Mouse (Mus musculus): ENCODE results near the gene Cst9. TPM values are rescaled to one million over a fixed set of nuclear protein-coding genes. Genes with fewer than 3 reads are reported as not detected.

Gene Cst9
- polyA plus RNA-seq (2014; fragmentation: Nextera tagmentation; extraction: Ambion mirVana) = not detected in 2 replicates

- Histone ChIP-seq H3K36me3 (ENCODE audit: control insufficient read depth, insufficient read depth, low read length) (no peaks in the 10 kb centered on the region), H3K4me1 (ENCODE audit: control insufficient read depth, insufficient read depth, low read length) (no peaks in the 10 kb centered on the region), H3K4me2 (replicated peaks; ENCODE audit: low read depth, low read length) (no peak within 1 kb of the TSS), H3K9me3 (ENCODE audit: control insufficient read depth, low read depth, low read length) (no peaks in the 10 kb centered on the region), H3K27ac (ENCODE audit: low read length) (no peak within 1 kb of the TSS), H3K27me3 (ENCODE audit: control insufficient read depth, insufficient read depth, low read length) (no peaks in the 10 kb centered on the region), H3K9ac (replicated peaks; ENCODE audit: low read depth, low read length) (no peak within 1 kb of the TSS), H3K4me3 (ENCODE audit: low read depth, low read length) (no peak within 1 kb of the TSS)
- ATAC-seq (ENCODE audit: insufficient number of reproducible peaks, insufficient read depth, low FRiP score, low read depth) = no peak
- WGBS = 57% methylated on average over 4 of the region's 4 CpGs
Observed at GRCm38 (mm10) chr2:148834912-148835311, at the start of gene Cst9. Gene Cst9 (plus strand): TSS chr2:148835147.

DNA sequence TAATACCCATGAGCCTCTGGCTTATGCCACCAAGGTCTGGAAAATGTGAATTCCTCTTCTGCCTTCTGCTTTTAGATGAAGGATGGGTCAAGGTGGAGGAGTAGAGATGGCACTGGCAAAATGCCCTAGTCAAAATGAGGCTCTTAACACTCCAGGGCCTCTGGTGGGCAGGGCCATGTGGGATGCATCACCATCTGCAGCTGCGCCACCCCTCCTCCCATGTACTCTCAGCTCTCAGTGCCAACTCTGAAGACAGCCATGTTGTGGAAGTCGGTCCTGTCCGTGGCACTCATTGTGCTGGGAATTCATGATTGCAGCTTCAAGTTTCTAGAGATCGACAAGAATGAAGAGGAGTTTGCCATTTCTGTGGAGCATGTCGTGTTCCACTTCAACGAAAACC is 45.8 kb upstream of the Cst9 start, which contains the start of gene Cst12:
Gene Cst12 (plus strand): TSS at position 220 of the 400 bp plus-strand sequence.
- ATAC-seq (ENCODE audit: insufficient number of reproducible peaks, insufficient read depth, low FRiP score, low read depth) = no peak
- no peak within 1 kb of the TSS for H3K4me2 ChIP-seq (replicated peaks; ENCODE audit: low read depth, low read length)
- H3K27me3 ChIP-seq (ENCODE audit: control insufficient read depth, insufficient read depth, low read length) = no peaks in the 10 kb centered on the region
- H3K27ac ChIP-seq (ENCODE audit: low read length) = no peak within 1 kb of the TSS
- H3K9ac ChIP-seq (replicated peaks; ENCODE audit: low read depth, low read length) = no peak within 1 kb of the TSS
- no peaks in the 10 kb centered on the region for H3K9me3 ChIP-seq (ENCODE audit: control insufficient read depth, low read depth, low read length)
- WGBS = 88% methylated on average over 6 of the region's 6 CpGs
- no peaks in the 10 kb centered on the region for H3K36me3 ChIP-seq (ENCODE audit: control insufficient read depth, insufficient read depth, low read length)
- H3K4me3 ChIP-seq (ENCODE audit: low read depth, low read length) = no peak within 1 kb of the TSS
- no peaks in the 10 kb centered on the region for H3K4me1 ChIP-seq (ENCODE audit: control insufficient read depth, insufficient read depth, low read length)

DNA sequence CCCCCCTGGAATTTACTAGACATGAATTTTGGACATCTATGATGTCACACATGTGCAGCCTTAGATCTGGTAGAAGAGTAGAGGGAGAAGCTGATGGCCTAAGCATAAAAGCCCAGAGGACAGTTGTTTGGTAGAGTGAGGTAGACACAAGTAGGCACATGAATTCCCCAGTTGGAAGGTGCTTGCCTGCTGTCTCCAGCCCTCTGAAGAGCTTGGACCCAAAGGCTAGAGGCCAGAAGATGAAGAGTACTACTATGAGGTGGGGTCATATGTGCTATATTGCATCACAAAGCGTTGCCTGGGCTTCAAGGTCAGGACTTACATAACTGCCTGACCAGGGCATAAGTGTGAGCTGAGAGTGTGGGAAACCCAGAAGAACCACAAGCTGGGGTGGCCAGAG is 36.5 kb upstream of the Cst9 start, which contains the start of gene Cst8:
Gene Cst8 (plus strand): TSS at position 301 of the 400 bp plus-strand sequence.
- Histone ChIP-seq H3K4me2 (replicated peaks; ENCODE audit: low read depth, low read length) (no peak within 1 kb of the TSS), H3K9me3 (ENCODE audit: control insufficient read depth, low read depth, low read length) (no peaks in the 10 kb centered on the region), H3K9ac (replicated peaks; ENCODE audit: low read depth, low read length) (no peak within 1 kb of the TSS), H3K27ac (ENCODE audit: low read length) (no peak within 1 kb of the TSS), H3K4me1 (ENCODE audit: control insufficient read depth, insufficient read depth, low read length) (no peaks in the 10 kb centered on the region), H3K4me3 (ENCODE audit: low read depth, low read length) (no peak within 1 kb of the TSS), H3K27me3 (ENCODE audit: control insufficient read depth, insufficient read depth, low read length) (no peaks in the 10 kb centered on the region), H3K36me3 (ENCODE audit: control insufficient read depth, insufficient read depth, low read length) (no peaks in the 10 kb centered on the region)
- ATAC-seq (ENCODE audit: insufficient number of reproducible peaks, insufficient read depth, low FRiP score, low read depth) = no peak
- 84% methylated on average over 1 of the region's 1 CpGs for WGBS

GRCm38 (mm10) chr2:148801491-148801921 is 33.4 kb upstream of the Cst9 start:
- Histone ChIP-seq H3K4me1 (ENCODE audit: control insufficient read depth, insufficient read depth, low read length) (no peaks in the 10 kb centered on the region), H3K4me2 (replicated peaks; ENCODE audit: low read depth, low read length) (no peak overlapping the region), H3K9ac (replicated peaks; ENCODE audit: low read depth, low read length) (no peak overlapping the region), H3K27ac (ENCODE audit: low read length) (no peak overlapping the region), H3K9me3 (ENCODE audit: control insufficient read depth, low read depth, low read length) (no peaks in the 10 kb centered on the region), H3K36me3 (ENCODE audit: control insufficient read depth, insufficient read depth, low read length) (no peaks in the 10 kb centered on the region), H3K4me3 (ENCODE audit: low read depth, low read length) (no peak overlapping the region), H3K27me3 (ENCODE audit: control insufficient read depth, insufficient read depth, low read length) (no peaks in the 10 kb centered on the region)
- ATAC-seq (ENCODE audit: insufficient number of reproducible peaks, insufficient read depth, low FRiP score, low read depth) = no peak
- WGBS = 51% methylated on average over 3 of the region's 3 CpGs

DNA sequence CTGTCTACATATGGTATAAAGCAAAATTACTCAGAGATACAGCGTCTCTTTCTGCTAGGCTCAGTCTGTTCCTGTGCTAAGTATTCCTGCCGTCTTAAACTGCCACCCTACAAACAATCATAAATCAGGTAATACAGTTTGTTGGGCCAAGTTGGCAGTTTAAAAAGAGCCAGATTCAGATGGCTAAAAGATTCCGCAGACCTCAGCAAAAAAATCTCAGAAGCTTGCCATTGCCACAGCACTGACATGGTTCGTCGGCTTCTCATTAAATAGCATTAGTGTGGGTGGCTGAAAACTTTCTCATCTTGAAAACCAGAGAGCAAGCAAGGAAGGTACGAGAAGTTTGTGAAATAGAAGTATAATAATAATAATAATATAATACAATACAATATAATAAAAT is 28.3 kb upstream of the Cst9 start:
- H3K27me3 ChIP-seq (ENCODE audit: control insufficient read depth, insufficient read depth, low read length) = no peaks in the 10 kb centered on the region
- H3K4me2 ChIP-seq (replicated peaks; ENCODE audit: low read depth, low read length) = no peak overlapping the region
- no peak overlapping the region for H3K4me3 ChIP-seq (ENCODE audit: low read depth, low read length)
- H3K9ac ChIP-seq (replicated peaks; ENCODE audit: low read depth, low read length) = no peak overlapping the region
- no peak overlapping the region for H3K27ac ChIP-seq (ENCODE audit: low read length)
- H3K36me3 ChIP-seq (ENCODE audit: control insufficient read depth, insufficient read depth, low read length) = no peaks in the 10 kb centered on the region
- H3K9me3 ChIP-seq (ENCODE audit: control insufficient read depth, low read depth, low read length) = no peaks in the 10 kb centered on the region
- no peaks in the 10 kb centered on the region for H3K4me1 ChIP-seq (ENCODE audit: control insufficient read depth, insufficient read depth, low read length)
- no peak for ATAC-seq (ENCODE audit: insufficient number of reproducible peaks, insufficient read depth, low FRiP score, low read depth)
- 55% methylated on average over 6 of the region's 6 CpGs for WGBS

DNA sequence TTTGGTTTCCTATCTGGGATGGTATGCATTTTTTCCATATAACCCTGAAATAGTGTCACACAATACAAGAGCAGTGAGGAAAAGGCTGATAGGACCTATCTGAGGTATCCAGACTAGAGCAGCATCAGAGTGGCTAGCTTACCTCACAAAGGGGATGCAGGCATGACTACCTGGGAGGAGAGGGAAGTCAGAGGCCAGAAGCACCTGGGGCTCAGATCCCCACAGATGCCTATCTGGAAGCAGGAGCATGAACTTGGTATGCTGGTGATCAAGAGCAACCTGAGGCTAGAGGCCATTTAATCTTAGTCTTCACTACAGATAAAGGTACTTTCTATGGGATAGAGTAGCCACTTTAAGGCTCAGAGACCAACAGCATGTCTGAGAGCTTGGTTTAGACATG is 15.0 kb upstream of the Cst9 start, which contains the start of gene Cst13:
Gene Cst13 (plus strand): TSS at position 173 of the 400 bp plus-strand sequence.
- Histone ChIP-seq H3K9me3 (ENCODE audit: control insufficient read depth, low read depth, low read length) (no peaks in the 10 kb centered on the region), H3K4me3 (ENCODE audit: low read depth, low read length) (no peak within 1 kb of the TSS), H3K27me3 (ENCODE audit: control insufficient read depth, insufficient read depth, low read length) (no peaks in the 10 kb centered on the region), H3K4me2 (replicated peaks; ENCODE audit: low read depth, low read length) (no peak within 1 kb of the TSS), H3K4me1 (ENCODE audit: control insufficient read depth, insufficient read depth, low read length) (no peaks in the 10 kb centered on the region), H3K36me3 (ENCODE audit: control insufficient read depth, insufficient read depth, low read length) (no peaks in the 10 kb centered on the region), H3K9ac (replicated peaks; ENCODE audit: low read depth, low read length) (no peak within 1 kb of the TSS), H3K27ac (ENCODE audit: low read length) (no peak within 1 kb of the TSS)
- ATAC-seq (ENCODE audit: insufficient number of reproducible peaks, insufficient read depth, low FRiP score, low read depth) = no peak

DNA sequence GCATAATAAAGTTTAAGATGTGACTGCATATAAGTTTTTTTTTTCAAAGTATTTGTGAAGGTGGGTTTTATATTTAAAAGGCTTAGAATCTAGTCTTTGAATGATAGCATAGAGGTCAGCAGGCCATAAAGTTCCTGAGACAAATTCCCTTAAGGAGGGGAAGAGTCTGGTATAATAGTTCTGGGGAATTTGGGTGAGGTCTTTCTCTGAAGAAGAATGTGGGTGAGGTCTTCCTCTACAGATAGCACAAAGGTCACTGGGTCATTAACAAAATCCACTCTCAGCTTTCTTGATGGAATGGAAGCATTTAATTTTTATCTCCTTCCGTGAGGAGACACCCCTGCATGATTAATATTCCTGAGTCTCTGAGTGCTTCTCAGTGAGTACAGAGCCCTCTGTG is 9.0 kb upstream of the Cst9 start:
- Histone ChIP-seq H3K27ac (ENCODE audit: low read length) (no peak overlapping the region), H3K4me2 (replicated peaks; ENCODE audit: low read depth, low read length) (no peak overlapping the region), H3K9ac (replicated peaks; ENCODE audit: low read depth, low read length) (no peak overlapping the region), H3K36me3 (ENCODE audit: control insufficient read depth, insufficient read depth, low read length) (no peaks in the 10 kb centered on the region), H3K4me3 (ENCODE audit: low read depth, low read length) (no peak overlapping the region), H3K4me1 (ENCODE audit: control insufficient read depth, insufficient read depth, low read length) (no peaks in the 10 kb centered on the region), H3K27me3 (ENCODE audit: control insufficient read depth, insufficient read depth, low read length) (no peaks in the 10 kb centered on the region), H3K9me3 (ENCODE audit: control insufficient read depth, low read depth, low read length) (no peaks in the 10 kb centered on the region)
- 11% methylated on average over 1 of the region's 1 CpGs for WGBS
- ATAC-seq (ENCODE audit: insufficient number of reproducible peaks, insufficient read depth, low FRiP score, low read depth) = no peak

DNA sequence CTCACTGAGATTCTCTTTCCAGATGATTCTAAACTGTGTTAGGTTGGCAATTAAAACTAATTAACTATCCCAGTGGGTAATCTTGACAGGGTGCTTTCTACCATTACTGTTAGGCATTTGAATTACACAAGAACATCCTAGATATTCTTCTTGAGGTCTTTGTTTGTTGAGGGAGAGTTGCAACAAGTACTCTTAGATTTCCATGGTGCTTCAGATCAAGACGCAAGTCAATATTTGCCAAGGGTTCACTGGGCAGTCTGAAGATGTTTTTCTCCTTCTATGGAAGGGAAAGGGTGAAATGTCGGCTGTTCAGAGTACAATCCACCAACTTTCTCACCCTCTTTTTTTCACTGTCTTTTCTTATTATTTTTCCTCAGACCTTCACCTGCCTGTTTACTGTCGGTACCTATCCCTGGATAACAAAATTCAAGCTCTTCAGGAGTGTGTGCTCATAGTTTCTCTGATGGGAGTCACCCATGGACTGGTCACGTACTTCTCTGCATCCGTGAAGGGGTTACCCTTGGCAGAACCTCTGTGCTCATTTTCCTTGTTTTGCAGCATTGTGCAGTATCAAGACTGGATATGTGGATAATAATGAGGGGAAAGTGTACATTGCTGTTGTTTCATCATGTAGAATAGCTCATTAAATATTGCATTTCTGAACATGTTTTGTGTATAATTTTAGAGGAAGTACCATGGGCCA is 3.3 kb downstream of the Cst9 start:
- H3K9me3 ChIP-seq (ENCODE audit: control insufficient read depth, low read depth, low read length) = no peaks in the 10 kb centered on the region
- WGBS = 76% methylated on average over 5 of the region's 5 CpGs
- H3K4me3 ChIP-seq (ENCODE audit: low read depth, low read length) = no peak overlapping the region
- no peaks in the 10 kb centered on the region for H3K36me3 ChIP-seq (ENCODE audit: control insufficient read depth, insufficient read depth, low read length)
- no peak overlapping the region for H3K27ac ChIP-seq (ENCODE audit: low read length)
- no peak overlapping the region for H3K4me2 ChIP-seq (replicated peaks; ENCODE audit: low read depth, low read length)
- H3K4me1 ChIP-seq (ENCODE audit: control insufficient read depth, insufficient read depth, low read length) = no peaks in the 10 kb centered on the region
- no peak for ATAC-seq (ENCODE audit: insufficient number of reproducible peaks, insufficient read depth, low FRiP score, low read depth)
- no peaks in the 10 kb centered on the region for H3K27me3 ChIP-seq (ENCODE audit: control insufficient read depth, insufficient read depth, low read length)
- H3K9ac ChIP-seq (replicated peaks; ENCODE audit: low read depth, low read length) = no peak overlapping the region

DNA sequence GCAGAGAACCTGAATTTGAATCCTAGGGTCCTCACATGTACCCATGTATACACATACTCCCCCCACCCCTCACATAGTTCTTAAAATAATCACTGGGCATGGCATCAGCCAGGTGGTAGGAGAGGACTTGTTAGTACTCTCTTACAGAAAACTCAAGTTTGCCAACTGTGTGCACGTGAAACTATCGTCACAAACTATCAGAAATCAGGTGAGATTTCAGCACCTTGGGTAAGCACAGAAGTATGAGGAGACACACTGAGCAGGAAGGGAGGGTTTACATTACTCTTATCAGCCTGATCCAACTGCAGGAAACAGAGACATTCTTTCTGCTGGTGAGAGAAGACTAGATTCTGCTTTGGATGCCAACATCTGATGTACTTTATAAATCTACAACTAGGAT is 4.3 kb downstream of the Cst9 start:
- no peaks in the 10 kb centered on the region for H3K4me1 ChIP-seq (ENCODE audit: control insufficient read depth, insufficient read depth, low read length)
- WGBS = 86% methylated on average over 2 of the region's 2 CpGs
- H3K4me2 ChIP-seq (replicated peaks; ENCODE audit: low read depth, low read length) = no peak overlapping the region
- no peak overlapping the region for H3K9ac ChIP-seq (replicated peaks; ENCODE audit: low read depth, low read length)
- no peak for ATAC-seq (ENCODE audit: insufficient number of reproducible peaks, insufficient read depth, low FRiP score, low read depth)
- H3K9me3 ChIP-seq (ENCODE audit: control insufficient read depth, low read depth, low read length) = no peaks in the 10 kb centered on the region
- no peak overlapping the region for H3K4me3 ChIP-seq (ENCODE audit: low read depth, low read length)
- H3K27ac ChIP-seq (ENCODE audit: low read length) = no peak overlapping the region
- H3K36me3 ChIP-seq (ENCODE audit: control insufficient read depth, insufficient read depth, low read length) = no peaks in the 10 kb centered on the region
- H3K27me3 ChIP-seq (ENCODE audit: control insufficient read depth, insufficient read depth, low read length) = no peaks in the 10 kb centered on the region
